Mouse (Mus musculus) C2C12 (cell line): ENCODE measurements around the gene Rabgap1l.

Experiments
- CTCF ChIP-seq: IDR thresholded peaks from one replicate; pipeline ENCODE4 v1.5.1; 2011; ENCODE audit not compliant: control insufficient read depth, insufficient read depth, insufficient read length
- USF1 ChIP-seq: IDR thresholded peaks from one replicate; pipeline ENCODE4 v1.6.1; 2011; ENCODE audit warnings: low read depth, mild to moderate bottlenecking, control low read depth, moderate library complexity

GRCm38 (mm10) chr1:160181216-160181615 lies 611.8 kb downstream of the Rabgap1l start:
- TF ChIP-seq USF1: no peak
- TF ChIP-seq CTCF: no peak
